Mouse (Mus musculus) adrenal gland, postnatal 25 days (tissue): ENCODE data around the gene Btbd35f10. TPM values are rescaled to one million over a fixed set of nuclear protein-coding genes. Genes with fewer than 3 reads are reported as not detected.
"Not testable (repeated sequence)": the region's sequence is repeated elsewhere in the genome, so short reads cannot be mapped to it uniquely, and the experiment has no call there.

Experiments used
- DNase-seq: peaks from one replicate; pipeline ENCODE4 v3.0.0; 2021; ENCODE audit warnings: mixed read lengths
- long read RNA-seq: library from polyadenylated mRNA; stranded (forward); transcript quantifications from one replicate; pipeline ENCODE4 v2.0.0, GENCODE M21; 2021
- total RNA-seq: library from RNA; stranded (reverse); gene quantifications from 2 replicates; pipeline ENCODE4 v1.2.3, GENCODE M21; 2021

Gene Btbd35f10
- total RNA-seq, result not detected in 2 replicates
- long read RNA-seq, result 0 reads

DNA sequence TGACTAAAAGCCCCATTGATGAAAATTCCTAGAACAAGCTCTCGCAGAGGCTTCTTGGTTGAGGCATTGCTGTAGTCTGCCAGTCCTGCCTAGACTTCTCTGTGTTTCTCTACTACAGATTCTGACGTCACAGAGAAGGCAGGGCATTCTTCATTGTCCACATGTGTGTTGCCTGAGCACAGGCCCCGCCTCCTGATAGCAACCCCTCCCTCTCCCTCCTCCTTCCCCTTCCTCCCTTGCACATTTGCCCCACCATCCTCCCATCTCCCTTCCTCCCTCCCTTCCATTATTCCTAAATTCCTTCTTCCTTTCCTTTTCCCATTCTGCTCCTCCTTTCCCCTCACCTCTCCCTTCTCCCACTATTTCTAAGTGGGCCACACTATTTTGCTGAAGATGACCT lies at the start of gene Btbd35f10:
Btbd35f10 (minus strand) TSS at position 101 of the 400 bp plus-strand sequence.
- not testable (repeated sequence) for DNase-seq

Other genes starting within 250 kb of the Btbd35f10 start
- not detected in 2 replicates for gene Btbd35f18, start 52.7 kb downstream of the Btbd35f10 start, total RNA-seq
- gene Btbd35f16, start 204.1 kb upstream of the Btbd35f10 start, total RNA-seq, result not detected in 2 replicates